Mouse (Mus musculus) heart, embryonic 14.5 days (tissue): ENCODE results near the gene Rab40c. TPM values are rescaled to one million over a fixed set of nuclear protein-coding genes. Genes with fewer than 3 reads are reported as not detected.
A peak's percentile ranks its signal among the peaks of the same experiment; 100 is the strongest.

Experiments used
- ATAC-seq: fragments of 200-750 bp; cut with Nextera tagmentation; 2 replicates; pipeline ENCODE4 v1.8.0; 2017; ENCODE audit warnings: low read depth, moderate TSS enrichment; ENCODE audit not compliant: insufficient number of reproducible peaks, insufficient read depth, low FRiP score
- H3K27ac ChIP-seq, 2 experiments: fragments of 200-500 bp in 1 of 2; fragments of 300-500 bp in 1 of 2; sonication (generic) in 1 of 2; replicated peaks in 1 of 2; 2 replicates each; pipeline ENCODE4 v1.5.1; 2012 to 2014; ENCODE audit warnings: low read depth in 2 of 2, low read length in 2 of 2, control low read depth in 1 of 2, mild to moderate bottlenecking in 1 of 2, mixed read lengths in 1 of 2; ENCODE audit not compliant: control insufficient read depth in 1 of 2, insufficient read depth in 1 of 2
- H3K27me3 ChIP-seq: fragments of 300-500 bp; sonication (generic); 2 replicates; pipeline ENCODE4 v1.6.1; 2014; ENCODE audit warnings: mild to moderate bottlenecking, low read length, control low read depth; ENCODE audit not compliant: control insufficient read depth, insufficient read depth
- H3K36me3 ChIP-seq: fragments of 300-500 bp; sonication (generic); 2 replicates; pipeline ENCODE4 v1.6.1; 2014; ENCODE audit warnings: mild to moderate bottlenecking, control low read depth, low read length, mixed read lengths; ENCODE audit not compliant: control insufficient read depth, insufficient read depth
- H3K4me1 ChIP-seq, 2 experiments: fragments of 200-500 bp in 1 of 2; fragments of 300-500 bp in 1 of 2; sonication (generic) in 1 of 2; 2 replicates each; pipeline ENCODE4 v1.6.1; 2012 to 2014; ENCODE audit warnings: low read length in 2 of 2, control low read depth in 1 of 2, mixed read lengths in 1 of 2; ENCODE audit not compliant: control insufficient read depth in 2 of 2, insufficient read depth in 2 of 2
- H3K4me2 ChIP-seq: fragments of 300-500 bp; sonication (generic); 2 replicates; pipeline ENCODE4 v1.6.1; 2014; ENCODE audit warnings: mild to moderate bottlenecking, low read length
- H3K4me3 ChIP-seq, 2 experiments: fragments of 200-500 bp in 1 of 2; fragments of 300-500 bp in 1 of 2; sonication (generic) in 1 of 2; 2 replicates each; pipeline ENCODE4 v1.5.1; 2012 to 2014; ENCODE audit warnings: low read length in 2 of 2, mild to moderate bottlenecking in 2 of 2, control low read depth in 1 of 2, low read depth in 1 of 2, moderate library complexity in 1 of 2; ENCODE audit not compliant: control insufficient read depth in 1 of 2, insufficient read depth in 1 of 2
- H3K9ac ChIP-seq: fragments of 300-500 bp; sonication (generic); 2 replicates; pipeline ENCODE4 v1.6.1; 2014; ENCODE audit warnings: mild to moderate bottlenecking, low read length
- H3K9me3 ChIP-seq: fragments of 300-500 bp; sonication (generic); 2 replicates; pipeline ENCODE4 v1.6.1; 2016; ENCODE audit warnings: low read length, control low read depth; ENCODE audit not compliant: control insufficient read depth
- WGBS: fragments of 180-500 bp; shearing (Covaris S2); extraction: QIAGEN DNeasy Blood & Tissue Kit; methylation state at CpG from one replicate; pipeline ENCODE4 v1.1.7; 2014; 5-methylcytosine and 5-hydroxymethylcytosine counted together
- polyA plus RNA-seq: library from polyadenylated mRNA; unstranded; fragments of >200 nt; fragmentation: Nextera tagmentation; extraction: Ambion mirVana; gene quantifications from 2 replicates; pipeline ENCODE4 v1.2.1, GENCODE M21; 2014

The Rab40c gene
- polyA plus RNA-seq, 1 experiment from 2014 or later: 8.8 TPM

- ATAC-seq: no peak
- Histone ChIP-seq H3K4me3 (no peak overlapping the region), H3K4me2 (no peak overlapping the region), H3K36me3 (peaks cover 20% of the 10 kb centered on the region), H3K9ac (no peak overlapping the region), H3K4me1 (peaks cover 20 to 25% of the 10 kb centered on the region in 2 experiments), H3K9me3 (no peaks in the 10 kb centered on the region), H3K27me3 (no peaks in the 10 kb centered on the region), H3K27ac (no peak overlapping the region)
- 93% methylated on average over 32 of the region's 32 CpGs for WGBS
These were observed 41.6 kb downstream of the Rab40c start for GRCm38 (mm10) chr17:25877741-25878610.

- H3K9ac ChIP-seq: no peak overlapping the region
- no peaks in the 10 kb centered on the region for H3K9me3 ChIP-seq
- no peak overlapping the region for H3K4me2 ChIP-seq
- H3K4me3 ChIP-seq: no peak overlapping the region
- peaks cover 16% of the 10 kb centered on the region; the same call in 1 of the 2 replicates for H3K36me3 ChIP-seq
- no peak overlapping the region for H3K27ac ChIP-seq
- H3K4me1 ChIP-seq: peaks cover 20 to 25% of the 10 kb centered on the region in 2 experiments
- WGBS: 77% methylated on average over 3 of the region's 3 CpGs
- H3K27me3 ChIP-seq: no peaks in the 10 kb centered on the region
- ATAC-seq: no peak
These were observed 42.5 kb downstream of the Rab40c start for GRCm38 (mm10) chr17:25877025-25877424.

- no peaks in the 10 kb centered on the region for H3K27me3 ChIP-seq
- H3K9me3 ChIP-seq: no peaks in the 10 kb centered on the region
- H3K27ac ChIP-seq: no peak overlapping the region
- peak overlapping the region in 1 of 2 experiments; percentile 77; a peak in 2 of 4 replicates for H3K4me3 ChIP-seq
- H3K4me2 ChIP-seq: peak overlapping the region; percentile 90
- H3K9ac ChIP-seq: no peak overlapping the region
- 69% methylated on average over 10 of the region's 10 CpGs for WGBS
- H3K36me3 ChIP-seq: peaks cover 16% of the 10 kb centered on the region; the same call in 1 of the 2 replicates
- H3K4me1 ChIP-seq: peaks cover 18 to 24% of the 10 kb centered on the region in 2 experiments
- ATAC-seq: no peak
These were observed 43.1 kb downstream of the Rab40c start for GRCm38 (mm10) chr17:25876347-25876915.

- H3K9me3 ChIP-seq: no peaks in the 10 kb centered on the region
- H3K4me2 ChIP-seq: peak overlapping the region; percentile 90
- whole genome bisulfite sequencing: under 1% methylated on average over 59 of the region's 59 CpGs
These were observed 44.1 kb downstream of the Rab40c start for GRCm38 (mm10) chr17:25875171-25876136.

GRCm38 (mm10) chr17:25874721-25875170 is 44.8 kb downstream of the Rab40c start, which contains the start of gene Mettl26:
Gene Mettl26 (plus strand): TSS chr17:25875074.
- peak within 1 kb of the TSS; percentile 81 for H3K9ac ChIP-seq
- H3K9me3 ChIP-seq: no peaks in the 10 kb centered on the region
- WGBS: under 1% methylated on average over 25 of the region's 25 CpGs
- H3K27me3 ChIP-seq: no peaks in the 10 kb centered on the region
- peak within 1 kb of the TSS; percentile 58 to 77 for H3K4me3 ChIP-seq
- H3K27ac ChIP-seq: peak within 1 kb of the TSS; percentile 82 to 89
- peak within 1 kb of the TSS; percentile 90 for H3K4me2 ChIP-seq
- H3K4me1 ChIP-seq: peaks cover 13 to 23% of the 10 kb centered on the region in 2 experiments
- peak; percentile 49 for ATAC-seq
- H3K36me3 ChIP-seq: peaks cover 16% of the 10 kb centered on the region; the same call in 1 of the 2 replicates

More at GRCm38 (mm10) chr17:25875171-25876136, 44.1 kb downstream of the Rab40c start:
- Histone ChIP-seq H3K27me3 (no peaks in the 10 kb centered on the region), H3K4me3 (peak overlapping the region; percentile 58 to 77), H3K36me3 (peaks cover 16% of the 10 kb centered on the region; the same call in 1 of the 2 replicates), H3K27ac (peak overlapping the region; percentile 82 to 89), H3K4me1 (peaks cover 13 to 23% of the 10 kb centered on the region in 2 experiments), H3K9ac (peak overlapping the region; percentile 81)
- peak; percentile 84 for ATAC-seq

GRCm38 (mm10) chr17:25874148-25874720 is 45.3 kb downstream of the Rab40c start:
- Histone ChIP-seq H3K9me3 (no peaks in the 10 kb centered on the region), H3K27ac (peak overlapping the region; percentile 51 to 89), H3K4me2 (peak overlapping the region; percentile 90), H3K36me3 (peaks cover 16% of the 10 kb centered on the region; the same call in 1 of the 2 replicates), H3K27me3 (no peaks in the 10 kb centered on the region), H3K4me1 (peaks cover 13 to 23% of the 10 kb centered on the region in 2 experiments), H3K4me3 (peak overlapping the region; percentile 58 to 77), H3K9ac (peak overlapping the region; percentile 81)
- WGBS: 9% methylated on average over 14 of the region's 14 CpGs
- ATAC-seq: no peak
